Mouse (Mus musculus) A20 (cell line): ENCODE measurements around the gene Cfap161.

Experiments used
- DNase-seq: peaks from one replicate; pipeline ENCODE4 v3.0.0-alpha.2; 2011; ENCODE audit warnings: low read depth, low spot score

Gene Cfap161

DNA sequence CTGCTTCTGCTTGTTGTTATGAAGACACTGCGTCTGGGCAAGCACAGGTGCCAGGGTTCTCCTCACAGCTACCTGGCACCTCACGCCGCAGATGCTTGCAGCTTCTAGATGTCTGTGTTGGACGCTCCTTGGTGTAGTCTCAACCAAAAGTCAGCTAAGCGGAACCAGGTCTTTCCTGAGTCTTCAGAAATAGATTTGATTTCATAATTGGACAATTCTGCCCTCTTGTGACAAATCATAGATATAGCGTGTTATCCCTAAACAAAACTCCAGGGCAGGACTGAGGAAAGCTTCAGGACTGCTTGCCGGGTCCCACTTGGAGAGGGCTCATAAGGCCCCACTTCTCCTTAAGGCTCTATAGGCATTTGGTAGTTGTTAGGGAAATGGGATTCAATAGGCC lies 7.8 kb upstream of the Cfap161 start:
- DNase-seq, result peak; percentile 69

GRCm38 (mm10) chr7:83802007-83802406 lies 7.3 kb upstream of the Cfap161 start:
- DNase-seq, result no peak

- DNase-seq, result no peak
Observed at GRCm38 (mm10) chr7:83801483-83801875, 6.8 kb upstream of the Cfap161 start.

DNA sequence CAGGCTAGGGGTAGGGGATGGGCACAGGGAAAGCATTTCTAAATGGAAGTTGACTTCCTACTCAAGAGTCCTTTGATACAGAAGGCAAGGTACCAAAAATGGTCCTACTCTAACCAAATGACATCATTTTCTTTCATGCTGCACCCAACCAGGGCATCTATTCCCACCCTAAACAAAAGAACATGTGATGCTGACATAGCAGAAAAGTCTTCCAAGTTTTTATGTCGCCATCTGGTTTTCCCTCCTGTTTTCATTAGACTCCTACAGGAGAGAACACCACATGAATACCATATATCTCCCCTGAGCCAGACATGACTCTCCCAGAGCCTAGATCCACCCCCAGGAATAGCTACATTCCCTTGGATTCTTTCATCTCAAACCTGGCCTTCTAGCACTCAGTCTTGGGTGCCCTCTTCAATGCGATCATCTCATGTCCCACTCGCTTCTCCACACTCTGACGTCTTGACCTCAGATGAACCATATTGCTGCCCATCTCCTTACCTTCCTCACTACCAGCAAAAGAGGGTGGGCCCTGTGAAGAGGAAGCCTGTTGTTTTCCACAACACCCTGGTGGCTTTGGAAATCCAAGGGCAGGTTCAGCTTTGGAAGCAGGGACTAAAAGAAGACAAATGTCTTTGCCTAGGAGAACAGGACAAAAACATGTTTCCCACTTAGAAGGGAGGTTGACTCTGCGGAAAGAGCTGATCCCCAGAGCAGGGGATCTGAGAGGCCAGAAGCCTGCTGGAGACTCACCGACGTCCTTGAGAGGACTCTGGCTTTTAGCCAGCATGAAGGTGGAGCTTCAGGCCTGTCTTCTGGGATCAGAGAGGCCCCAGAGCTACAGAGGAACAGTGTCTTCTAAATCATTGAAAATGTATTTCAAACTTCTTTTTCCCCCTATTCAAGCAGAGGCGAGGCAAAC lies 6.1 kb upstream of the Cfap161 start:
- DNase-seq, result no peak

GRCm38 (mm10) chr7:83800071-83800470 lies 5.4 kb upstream of the Cfap161 start:
- DNase-seq, result no peak

GRCm38 (mm10) chr7:83798004-83798403 lies 3.3 kb upstream of the Cfap161 start:
- DNase-seq, result no peak

GRCm38 (mm10) chr7:83796177-83796576 lies 1.5 kb upstream of the Cfap161 start:
- DNase-seq, result no peak

GRCm38 (mm10) chr7:83794006-83794683 lies 535 bp downstream of the Cfap161 start:
- no peak for DNase-seq

DNA sequence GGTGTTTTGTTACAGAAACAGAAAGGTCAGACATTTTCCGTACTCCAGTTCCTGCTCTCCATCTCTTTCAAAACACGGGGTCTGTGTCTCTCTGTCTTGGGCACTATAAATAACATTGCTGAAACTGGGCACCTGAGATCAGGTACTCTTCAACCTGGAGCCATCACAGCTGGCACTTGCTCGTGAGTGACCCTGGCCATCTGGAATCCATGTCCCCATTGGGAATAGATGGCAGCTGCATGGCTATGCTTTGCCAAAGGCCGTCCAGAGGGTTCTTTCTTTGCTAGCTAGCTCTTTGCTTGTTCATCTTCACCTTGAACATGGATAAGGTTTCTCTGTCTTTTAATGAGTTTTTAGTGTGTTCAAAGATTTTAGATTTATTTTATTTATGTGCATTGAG lies 13.8 kb downstream of the Cfap161 start:
- DNase-seq, result no peak

DNA sequence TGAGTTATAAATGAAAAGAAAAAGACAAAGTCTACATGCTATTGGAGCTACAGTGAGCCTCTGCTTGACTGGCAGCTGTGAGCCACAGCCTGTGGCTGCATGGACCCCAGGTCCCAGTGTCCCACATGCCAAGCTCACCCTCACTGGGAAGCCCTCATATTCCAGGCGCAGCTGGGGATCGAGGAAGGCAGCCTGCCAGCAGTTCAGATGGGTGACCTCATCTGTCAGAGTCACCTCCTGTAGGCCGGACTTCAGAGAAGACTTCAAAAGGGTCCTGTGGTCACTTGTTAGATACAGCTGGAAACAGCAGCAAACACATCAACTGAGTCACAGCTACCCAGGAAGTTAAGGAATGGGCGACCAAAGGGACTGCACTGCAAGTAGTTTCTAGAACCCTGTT lies 14.7 kb downstream of the Cfap161 start:
- no peak for DNase-seq

DNA sequence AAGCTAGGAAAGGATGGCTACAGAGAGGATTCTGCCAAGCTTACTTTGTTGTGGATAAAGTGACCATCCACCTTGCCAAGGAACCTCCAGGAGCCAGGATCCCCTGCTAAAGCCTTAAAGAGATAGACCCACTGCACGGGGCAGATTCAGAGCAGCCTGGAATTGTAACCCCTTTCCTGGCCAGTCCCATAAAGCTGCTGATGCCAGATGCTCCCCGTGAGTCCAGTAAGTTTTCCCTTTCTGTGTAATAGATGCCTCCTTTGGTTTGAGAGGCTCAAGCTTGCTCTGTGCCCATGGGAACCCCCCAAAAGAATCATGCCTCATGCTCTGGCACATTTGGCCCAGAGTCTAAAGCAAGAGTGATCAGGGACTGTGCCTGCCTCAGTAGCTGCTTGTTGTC lies 15.7 kb downstream of the Cfap161 start:
- no peak for DNase-seq

GRCm38 (mm10) chr7:83778516-83778915 lies 16.2 kb downstream of the Cfap161 start:
- no peak for DNase-seq

GRCm38 (mm10) chr7:83774721-83775120 lies 20.0 kb downstream of the Cfap161 start:
- peak; percentile 45 for DNase-seq

DNA sequence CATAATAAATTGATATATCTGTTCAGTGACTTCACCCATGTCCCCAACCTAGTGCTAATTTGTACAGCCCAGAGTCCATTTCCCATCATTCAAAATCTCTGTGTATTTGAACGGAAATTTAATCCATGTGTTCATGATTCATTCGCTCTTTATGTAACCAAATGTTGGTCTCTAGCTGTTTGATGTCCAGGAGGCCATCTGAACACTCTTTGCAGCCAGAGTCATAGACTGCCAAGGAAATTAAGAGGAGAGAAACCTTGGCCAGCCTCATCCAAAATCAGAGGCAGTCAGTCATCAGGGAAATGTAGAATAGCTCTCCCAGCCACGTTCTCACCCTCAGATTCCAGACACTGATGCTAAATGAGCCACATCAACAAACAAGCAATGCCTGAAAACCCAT lies 31.0 kb downstream of the Cfap161 start:
- DNase-seq, result no peak

DNA sequence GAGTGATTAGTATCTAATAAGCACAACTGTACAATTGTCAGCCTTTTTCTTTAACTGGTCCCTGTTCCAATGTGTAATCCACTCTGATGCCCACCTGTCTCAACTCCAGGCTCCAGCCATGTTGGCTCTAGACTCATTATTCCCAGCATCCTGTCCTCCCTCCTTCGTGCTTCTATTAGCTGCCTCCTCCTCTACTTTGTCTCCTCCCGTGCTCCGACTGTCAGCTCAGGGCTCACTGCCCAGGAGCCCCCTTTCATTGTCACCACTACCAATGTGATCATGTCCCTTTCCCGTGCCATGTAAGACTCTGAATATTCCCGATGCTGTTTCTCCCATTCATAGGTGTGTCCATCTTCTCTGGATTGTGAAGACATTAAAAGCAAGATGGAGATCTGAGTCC lies 32.3 kb downstream of the Cfap161 start:
- no peak for DNase-seq

GRCm38 (mm10) chr7:83751055-83751454 lies 43.6 kb downstream of the Cfap161 start:
- no peak for DNase-seq

DNA sequence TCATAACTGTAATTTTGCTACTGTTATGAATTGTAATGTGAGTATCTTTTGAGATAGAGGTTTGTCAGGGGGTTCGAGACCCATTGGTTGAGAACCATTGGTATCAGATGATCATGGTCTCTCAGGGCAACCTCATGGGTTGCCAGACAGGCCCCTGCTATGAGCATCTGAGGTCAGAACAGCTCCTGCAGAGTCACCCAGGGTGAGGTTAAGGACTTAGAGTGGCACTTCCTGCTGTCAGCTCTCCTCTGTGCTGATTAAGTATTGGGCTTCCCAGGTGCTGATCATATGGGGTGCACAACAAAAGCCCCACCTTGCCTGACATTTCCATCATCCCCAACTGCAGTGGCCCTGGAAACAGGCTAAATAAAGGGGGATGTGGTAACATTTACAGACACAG lies 46.3 kb downstream of the Cfap161 start:
- DNase-seq, result no peak

GRCm38 (mm10) chr7:83746107-83746687 lies 48.5 kb downstream of the Cfap161 start:
- DNase-seq, result no peak

DNA sequence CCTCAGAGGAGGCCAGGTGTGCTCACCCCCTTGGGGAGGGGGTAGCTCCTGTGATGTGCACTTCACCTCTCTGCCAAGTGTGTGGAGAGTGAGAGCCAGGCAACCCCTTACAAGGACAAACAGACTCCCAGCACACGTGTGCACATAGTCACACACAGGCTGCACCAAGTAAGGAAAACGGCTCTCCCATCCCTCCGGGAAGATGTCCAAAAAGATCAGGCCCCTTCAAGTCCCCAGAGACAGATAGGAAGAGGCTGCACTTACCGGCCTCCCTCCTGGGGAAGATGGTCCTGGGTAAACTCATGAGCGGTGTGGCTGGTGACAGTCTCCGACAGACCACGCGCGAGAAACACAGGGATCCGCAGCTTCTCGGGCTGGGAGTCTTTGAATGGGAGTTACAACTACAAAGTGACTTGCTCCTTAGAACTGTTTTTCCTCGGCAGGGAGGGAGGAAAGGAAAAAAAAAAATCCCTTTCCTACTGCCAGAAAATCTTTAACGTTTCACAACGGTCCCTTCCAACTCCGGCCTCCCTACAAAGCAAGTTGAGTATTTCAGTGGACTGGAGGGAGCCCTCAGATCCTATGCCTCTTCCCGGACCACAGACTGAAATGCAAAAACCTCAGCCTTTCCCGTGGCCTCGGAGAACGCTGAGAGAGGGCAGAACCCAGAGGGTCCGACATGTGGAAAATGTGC lies 49.1 kb downstream of the Cfap161 start, which contains the start of gene Il16:
Il16 (minus strand) TSS at position 314 of the 694 bp plus-strand sequence.
- no peak for DNase-seq

- no peak for DNase-seq
Observed at GRCm38 (mm10) chr7:83745065-83745412, 49.6 kb downstream of the Cfap161 start.

DNA sequence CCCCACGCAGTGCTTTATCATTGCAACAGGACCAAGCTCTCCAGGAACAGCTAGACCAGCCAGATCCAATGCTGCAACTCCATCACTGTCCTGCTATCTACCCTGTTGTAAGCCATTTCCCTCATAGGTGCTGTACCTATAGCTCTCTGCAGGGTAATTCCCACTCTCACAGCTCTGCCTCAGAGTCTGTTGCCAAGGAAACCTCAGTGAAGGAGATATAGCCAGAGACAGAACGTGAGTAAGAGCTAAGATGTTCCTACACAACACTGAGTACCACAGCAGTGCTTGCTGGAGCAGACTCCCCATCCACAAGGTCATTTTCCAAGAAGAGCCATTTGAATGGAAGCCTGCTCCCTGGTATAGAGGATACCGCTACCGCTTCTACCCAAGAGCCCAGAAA lies 50.4 kb downstream of the Cfap161 start:
- no peak for DNase-seq

DNA sequence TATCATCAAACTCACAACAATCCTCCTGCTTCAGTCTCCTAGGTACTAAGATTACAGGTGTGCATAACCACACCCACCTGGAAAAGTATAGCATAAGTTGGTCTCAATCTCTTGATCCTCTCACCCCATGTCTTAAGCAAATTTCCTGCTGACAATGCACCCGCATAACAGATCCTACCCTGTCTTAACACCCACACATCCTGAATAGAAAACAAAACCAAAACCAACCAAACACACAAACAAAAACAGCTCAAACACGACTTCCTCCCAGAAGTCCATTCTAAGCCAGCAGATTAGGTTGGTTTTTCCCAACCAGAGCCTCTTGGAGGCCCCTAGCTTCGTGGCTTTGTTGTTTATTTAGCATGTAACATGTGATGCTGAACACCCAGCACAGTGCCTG lies 52.0 kb downstream of the Cfap161 start:
- peak; percentile 21 for DNase-seq
